Mouse (Mus musculus): ENCODE data around the gene Tmem200a. TPM values are rescaled to one million over a fixed set of nuclear protein-coding genes. Genes with fewer than 3 reads are reported as not detected.
A peak's percentile ranks its signal among the peaks of the same experiment; 100 is the strongest.

Gene Tmem200a
- total and polyA plus RNA-seq, 2 experiments from 2014 or later: 0.11 to 2.0 TPM

DNA sequence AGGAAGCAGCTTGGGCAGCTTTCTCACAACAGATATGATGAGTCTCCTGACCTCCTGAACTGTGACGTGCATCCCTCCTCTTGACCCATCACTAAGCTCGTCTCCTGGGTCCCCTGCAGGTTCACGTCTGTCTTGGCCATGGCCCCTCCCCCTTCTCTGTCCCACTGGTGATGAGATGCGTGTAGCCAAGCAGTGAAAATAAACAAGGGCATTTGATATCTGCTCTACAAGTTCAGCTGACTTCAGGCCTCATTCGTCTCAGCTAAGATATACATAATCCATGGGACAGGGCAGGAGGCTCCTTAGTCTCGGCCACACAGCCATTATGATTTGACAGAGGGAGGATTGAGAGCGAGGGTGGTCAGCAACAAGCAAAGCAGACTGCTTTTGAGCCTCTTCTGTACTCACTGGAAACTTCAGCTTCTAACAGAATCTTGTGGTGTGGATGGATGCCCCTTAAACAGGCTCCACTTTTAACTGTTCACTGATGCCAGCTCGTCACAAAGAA is 149.9 kb downstream of the Tmem200a start:
- no peak overlapping the region for H3K9ac ChIP-seq (replicated peaks; ENCODE audit: low read depth, low read length)
- no peaks in the 10 kb centered on the region for H3K36me3 ChIP-seq (replicated peaks; ENCODE audit: control insufficient read depth, insufficient read depth, low read length)
- TF ChIP-seq CTCF (IDR thresholded peaks at IDR 0.05; ENCODE audit: low read depth): no peak
- TF ChIP-seq EP300 (IDR thresholded peaks at IDR 0.05; ENCODE audit: low read depth): no peak
- H3K4me3 ChIP-seq (ENCODE audit: low read depth, low read length): no peak overlapping the region
- WGBS: 29% methylated on average over 8 of the region's 8 CpGs
- no peak overlapping the region for H3K27ac ChIP-seq (ENCODE audit: low read depth)
- no peak overlapping the region for H3K4me2 ChIP-seq (ENCODE audit: low read depth, low read length)
- peaks cover 6% of the 10 kb centered on the region for H3K4me1 ChIP-seq (ENCODE audit: control insufficient read depth, insufficient read depth)
- no peaks in the 10 kb centered on the region for H3K27me3 ChIP-seq (ENCODE audit: control insufficient read depth, insufficient read depth, low read length)
- no peaks in the 10 kb centered on the region for H3K9me3 ChIP-seq (replicated peaks; ENCODE audit: control insufficient read depth, low read length)
- ATAC-seq (ENCODE audit: insufficient read depth, low read depth) (peak; percentile 20; the same call in 1 of the 2 replicates), DNase-seq (ENCODE audit: low spot score) (no peak)

DNA sequence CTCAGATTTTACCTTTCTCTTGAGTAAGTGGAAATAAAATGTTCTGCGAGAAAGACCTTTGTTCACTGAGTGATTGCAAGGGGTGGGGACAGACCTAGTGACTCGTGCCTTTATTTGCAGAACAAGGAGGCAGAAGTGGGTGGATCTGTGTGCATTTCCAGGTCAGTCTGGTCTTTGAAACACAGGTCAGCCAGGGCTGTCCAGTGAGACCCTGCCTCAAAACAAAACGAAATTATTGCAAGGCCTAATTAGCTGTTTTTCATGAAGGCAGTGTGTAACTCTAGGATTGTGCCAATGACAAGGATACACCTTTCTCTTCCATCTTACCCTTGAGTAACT is 150.4 kb downstream of the Tmem200a start:
- Histone ChIP-seq H3K9me3 (replicated peaks; ENCODE audit: control insufficient read depth, low read length) (no peaks in the 10 kb centered on the region), H3K27ac (ENCODE audit: low read depth) (no peak overlapping the region), H3K27me3 (ENCODE audit: control insufficient read depth, insufficient read depth, low read length) (no peaks in the 10 kb centered on the region), H3K9ac (replicated peaks; ENCODE audit: low read depth, low read length) (no peak overlapping the region), H3K4me3 (ENCODE audit: low read depth, low read length) (no peak overlapping the region), H3K4me1 (ENCODE audit: control insufficient read depth, insufficient read depth) (peaks cover 6% of the 10 kb centered on the region), H3K36me3 (replicated peaks; ENCODE audit: control insufficient read depth, insufficient read depth, low read length) (no peaks in the 10 kb centered on the region), H3K4me2 (ENCODE audit: low read depth, low read length) (no peak overlapping the region)
- ATAC-seq (ENCODE audit: insufficient read depth, low read depth) (no peak), DNase-seq (ENCODE audit: low spot score) (no peak)
- 64% methylated on average over 3 of the region's 3 CpGs for WGBS
- no peak for TF ChIP-seq CTCF (IDR thresholded peaks at IDR 0.05; ENCODE audit: low read depth)
- TF ChIP-seq EP300 (IDR thresholded peaks at IDR 0.05; ENCODE audit: low read depth): no peak

DNA sequence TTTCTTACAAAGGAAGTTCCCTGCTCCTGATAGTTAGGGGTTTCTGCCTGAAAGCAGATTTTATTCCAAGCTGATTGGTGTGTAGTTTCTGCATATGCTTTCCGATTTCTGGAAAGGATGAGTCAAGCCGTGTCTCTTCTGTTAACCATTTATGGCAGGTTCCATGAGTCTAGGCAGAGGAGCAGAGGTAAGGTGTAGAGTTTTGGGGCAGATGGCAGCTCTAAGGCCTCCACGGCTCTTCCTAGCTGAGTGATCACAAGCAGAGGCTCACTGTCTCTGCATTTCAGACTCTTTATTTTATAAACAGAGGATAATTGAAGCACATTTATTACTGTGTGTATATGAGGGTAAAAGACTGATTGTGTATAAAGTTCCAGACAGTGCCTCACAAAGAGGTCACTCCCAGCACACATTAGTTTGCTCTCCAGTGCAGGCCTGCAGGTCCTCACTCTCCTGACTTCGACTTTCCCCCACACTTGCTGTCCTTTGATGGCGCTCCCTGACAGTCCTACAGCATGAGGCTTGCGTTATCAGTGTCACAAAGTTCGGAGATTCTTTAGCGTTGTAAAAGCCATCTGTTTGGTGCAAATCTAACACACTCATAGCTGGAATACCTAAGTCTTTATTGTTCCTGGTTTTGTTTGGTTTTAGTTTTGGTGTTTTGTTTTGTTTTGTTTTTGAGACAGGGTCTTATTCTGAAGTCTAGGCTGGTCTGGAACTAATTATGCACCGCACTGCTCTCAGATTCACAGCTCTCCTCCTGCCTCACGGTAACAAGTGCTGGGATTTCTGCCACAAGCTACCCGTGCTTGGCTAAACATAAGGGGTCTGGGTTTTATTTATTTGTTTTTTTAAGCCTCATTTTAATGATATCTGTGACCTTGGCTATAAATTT is 151.1 kb downstream of the Tmem200a start:
- no peaks in the 10 kb centered on the region for H3K9me3 ChIP-seq (replicated peaks; ENCODE audit: control insufficient read depth, low read length)
- H3K27me3 ChIP-seq (ENCODE audit: control insufficient read depth, insufficient read depth, low read length): no peaks in the 10 kb centered on the region
- ATAC-seq (ENCODE audit: insufficient read depth, low read depth): no peak
- no peak overlapping the region for H3K4me2 ChIP-seq (ENCODE audit: low read depth, low read length)
- peaks cover 6% of the 10 kb centered on the region for H3K4me1 ChIP-seq (ENCODE audit: control insufficient read depth, insufficient read depth)
- DNase-seq (ENCODE audit: low spot score): no peak
- H3K36me3 ChIP-seq (replicated peaks; ENCODE audit: control insufficient read depth, insufficient read depth, low read length): no peaks in the 10 kb centered on the region
- TF ChIP-seq EP300 (IDR thresholded peaks at IDR 0.05; ENCODE audit: low read depth) (no peak), CTCF (IDR thresholded peaks at IDR 0.05; ENCODE audit: low read depth) (no peak)
- H3K27ac ChIP-seq (ENCODE audit: low read depth): no peak overlapping the region
- H3K4me3 ChIP-seq (ENCODE audit: low read depth, low read length): no peak overlapping the region
- H3K9ac ChIP-seq (replicated peaks; ENCODE audit: low read depth, low read length): no peak overlapping the region
- WGBS: 47% methylated on average over 11 of the region's 11 CpGs

DNA sequence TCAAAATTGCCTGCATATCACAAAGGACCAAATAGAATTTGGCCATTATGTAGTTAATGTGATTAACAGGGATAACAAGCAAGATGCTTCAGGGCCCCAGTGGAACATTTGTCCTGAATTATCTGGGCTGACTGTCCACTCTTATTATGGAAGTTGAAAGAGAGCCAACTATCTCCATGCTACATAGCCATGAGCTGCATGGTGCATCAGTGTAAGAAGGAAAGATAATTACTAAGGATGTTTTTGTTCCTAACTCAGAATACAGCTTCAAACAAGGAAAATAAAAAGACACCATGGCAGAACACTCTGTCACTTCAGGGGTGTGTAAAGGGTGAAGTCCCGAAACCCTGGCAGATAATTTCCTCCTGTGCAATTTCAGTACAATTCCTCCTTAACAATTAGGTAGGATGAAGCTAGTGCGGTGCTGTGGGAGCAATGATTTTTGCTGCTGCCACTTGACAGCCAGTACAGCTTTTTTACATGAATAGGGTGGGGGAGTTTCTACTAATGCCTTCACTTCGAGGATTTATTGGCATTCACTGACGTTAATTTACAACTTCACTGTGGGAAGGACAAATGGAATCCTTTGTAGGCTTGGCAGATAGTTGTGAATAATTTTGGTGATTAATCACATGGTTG is 158.1 kb downstream of the Tmem200a start:
- no peak for TF ChIP-seq EP300 (IDR thresholded peaks at IDR 0.05; ENCODE audit: low read depth)
- TF ChIP-seq CTCF (IDR thresholded peaks at IDR 0.05; ENCODE audit: low read depth): no peak
- ATAC-seq (ENCODE audit: insufficient read depth, low read depth) (no peak), DNase-seq (ENCODE audit: low spot score) (no peak)
- Histone ChIP-seq H3K4me1 (ENCODE audit: control insufficient read depth, insufficient read depth) (no peaks in the 10 kb centered on the region), H3K4me2 (ENCODE audit: low read depth, low read length) (no peak overlapping the region), H3K36me3 (replicated peaks; ENCODE audit: control insufficient read depth, insufficient read depth, low read length) (no peaks in the 10 kb centered on the region), H3K9me3 (replicated peaks; ENCODE audit: control insufficient read depth, low read length) (no peaks in the 10 kb centered on the region), H3K27me3 (ENCODE audit: control insufficient read depth, insufficient read depth, low read length) (no peaks in the 10 kb centered on the region), H3K9ac (replicated peaks; ENCODE audit: low read depth, low read length) (no peak overlapping the region), H3K27ac (ENCODE audit: low read depth) (no peak overlapping the region), H3K4me3 (ENCODE audit: low read depth, low read length) (no peak overlapping the region)
- 56% methylated on average over 4 of the region's 4 CpGs for WGBS

DNA sequence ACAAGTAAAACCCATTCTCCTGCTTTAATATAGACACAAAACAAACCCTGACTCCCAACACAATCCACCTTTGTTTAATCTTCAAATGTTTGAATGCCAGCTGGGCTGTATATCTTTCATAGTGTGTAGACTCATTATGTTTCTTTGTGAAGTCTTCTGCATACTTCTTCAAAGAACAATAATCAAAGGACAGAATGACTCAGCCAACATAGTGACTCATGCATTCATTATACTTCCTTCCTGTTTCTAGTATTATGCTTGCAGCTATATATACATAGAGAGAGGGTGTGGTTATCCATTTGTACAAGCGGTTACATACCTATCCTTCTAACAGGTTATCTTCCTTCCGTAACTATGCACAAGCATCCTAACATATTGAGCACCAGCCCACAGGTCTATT is 160.7 kb downstream of the Tmem200a start:
- TF ChIP-seq CTCF (IDR thresholded peaks at IDR 0.05; ENCODE audit: low read depth): no peak
- no peak for TF ChIP-seq EP300 (IDR thresholded peaks at IDR 0.05; ENCODE audit: low read depth)
- no peaks in the 10 kb centered on the region for H3K4me1 ChIP-seq (ENCODE audit: control insufficient read depth, insufficient read depth)
- H3K9ac ChIP-seq (replicated peaks; ENCODE audit: low read depth, low read length): no peak overlapping the region
- WGBS: 51% methylated on average over 2 of the region's 2 CpGs
- no peak overlapping the region for H3K27ac ChIP-seq (ENCODE audit: low read depth)
- DNase-seq (ENCODE audit: low spot score) (no peak), ATAC-seq (ENCODE audit: insufficient read depth, low read depth) (no peak)
- H3K36me3 ChIP-seq (replicated peaks; ENCODE audit: control insufficient read depth, insufficient read depth, low read length): no peaks in the 10 kb centered on the region
- no peaks in the 10 kb centered on the region for H3K9me3 ChIP-seq (replicated peaks; ENCODE audit: control insufficient read depth, low read length)
- H3K4me2 ChIP-seq (ENCODE audit: low read depth, low read length): no peak overlapping the region
- H3K27me3 ChIP-seq (ENCODE audit: control insufficient read depth, insufficient read depth, low read length): no peaks in the 10 kb centered on the region
- no peak overlapping the region for H3K4me3 ChIP-seq (ENCODE audit: low read depth, low read length)
